Mouse (Mus musculus) testis, adult 2 months (tissue): ENCODE measurements around the gene Prpf40b.

Experiments used
- CTCF ChIP-seq: fragments of 200-500 bp; IDR thresholded peaks from 2 replicates; pipeline ENCODE4 v1.5.1; 2012; ENCODE audit warnings: low read depth, mild to moderate bottlenecking, inconsistent platforms, low read length, moderate library complexity; ENCODE audit not compliant: control insufficient read depth, insufficient read depth, insufficient replicate concordance
- POLR2A ChIP-seq: fragments of 200-500 bp; IDR thresholded peaks from 2 replicates; pipeline ENCODE4 v1.6.1; 2012; ENCODE audit warnings: low read depth, mild to moderate bottlenecking, inconsistent platforms, low read length, moderate library complexity; ENCODE audit not compliant: control insufficient read depth

DNA sequence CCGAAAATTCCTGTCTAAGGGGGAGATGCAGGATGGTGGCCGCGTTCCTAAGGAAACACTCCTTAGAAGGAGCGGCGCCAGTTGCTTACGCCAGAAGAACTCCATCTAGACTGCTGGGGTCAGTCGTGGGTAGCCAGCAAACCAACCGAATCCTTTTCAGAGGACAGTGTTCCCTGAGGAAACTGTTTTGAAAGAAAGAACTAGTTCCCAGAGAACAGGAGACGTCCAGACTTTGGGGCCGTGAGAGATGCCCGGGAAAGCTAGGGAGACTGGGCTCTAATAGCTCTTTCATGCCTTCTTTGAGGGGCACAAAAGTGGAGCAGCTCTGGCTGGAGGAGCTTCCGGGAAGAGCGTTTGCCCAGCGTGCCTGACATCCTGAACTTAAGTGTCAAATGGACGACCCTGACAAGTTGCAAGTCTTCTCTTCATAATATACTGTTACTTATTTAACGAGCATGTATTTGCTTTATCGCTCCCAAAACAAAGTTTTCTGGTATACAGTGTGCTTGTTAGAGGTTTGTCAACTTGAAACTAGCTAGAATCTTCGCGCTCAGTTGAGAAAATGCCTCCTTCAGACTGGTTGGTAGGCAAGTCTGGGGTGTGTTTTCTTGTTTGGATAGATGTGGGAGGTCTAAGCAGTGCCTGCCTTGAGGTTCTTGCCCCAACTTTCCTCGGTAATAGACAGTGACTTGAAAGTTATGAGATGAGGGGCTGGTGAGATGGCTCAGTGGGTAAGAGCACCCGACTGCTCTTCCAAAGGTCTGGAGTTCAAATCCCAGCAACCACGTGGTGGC lies 42.3 kb upstream of the Prpf40b start:
- no peak for TF ChIP-seq CTCF
- no peak for TF ChIP-seq POLR2A
